Mouse (Mus musculus): ENCODE measurements around the gene Unc119.

Unc119 gene

GRCm38 (mm10) chr11:78343381-78344327, at the start of gene Unc119:
Unc119 (plus strand) TSS chr11:78343482.
- DNase-seq (ENCODE audit: low read depth, low spot score): peak; percentile 84

GRCm38 (mm10) chr11:78294585-78294984, 48.7 kb upstream of the Unc119 start:
- DNase-seq (ENCODE audit: low read depth, low spot score): no peak

- no peak for DNase-seq (ENCODE audit: low read depth, low spot score)
These were observed 42.4 kb upstream of the Unc119 start for GRCm38 (mm10) chr11:78300917-78301316.

- peak; percentile 95 for DNase-seq (ENCODE audit: low read depth, low spot score)
These were observed 41.8 kb upstream of the Unc119 start, which contains the start of gene Spag5 for GRCm38 (mm10) chr11:78301357-78302084. Spag5 (plus strand) TSS chr11:78301529.

GRCm38 (mm10) chr11:78305272-78305671, 38.0 kb upstream of the Unc119 start:
- DNase-seq (ENCODE audit: low read depth, low spot score): no peak

GRCm38 (mm10) chr11:78310861-78311511, 32.3 kb upstream of the Unc119 start:
- DNase-seq (ENCODE audit: low read depth, low spot score): no peak

- DNase-seq (ENCODE audit: low read depth, low spot score): no peak
These were observed 29.6 kb upstream of the Unc119 start for GRCm38 (mm10) chr11:78313662-78314061.

GRCm38 (mm10) chr11:78318411-78318810, 24.9 kb upstream of the Unc119 start:
- DNase-seq (ENCODE audit: low read depth, low spot score): no peak

- DNase-seq (ENCODE audit: low read depth, low spot score): no peak
These were observed 21.0 kb upstream of the Unc119 start for GRCm38 (mm10) chr11:78322076-78322831.

GRCm38 (mm10) chr11:78322860-78323259, 20.4 kb upstream of the Unc119 start, which contains the start of gene Aldoc:
Aldoc (plus strand) TSS chr11:78322968.
- DNase-seq (ENCODE audit: low read depth, low spot score): peak; percentile 92

- no peak for DNase-seq (ENCODE audit: low read depth, low spot score)
These were observed 19.1 kb upstream of the Unc119 start for GRCm38 (mm10) chr11:78324000-78324785.

- DNase-seq (ENCODE audit: low read depth, low spot score): no peak
These were observed 18.3 kb upstream of the Unc119 start for GRCm38 (mm10) chr11:78324965-78325364.

- no peak for DNase-seq (ENCODE audit: low read depth, low spot score)
These were observed 16.1 kb upstream of the Unc119 start for GRCm38 (mm10) chr11:78327215-78327614.

GRCm38 (mm10) chr11:78327634-78328511, 15.4 kb upstream of the Unc119 start, which contains the start of gene Pigs:
Pigs (plus strand) TSS chr11:78328415.
- DNase-seq (ENCODE audit: low read depth, low spot score): peak; percentile 97

GRCm38 (mm10) chr11:78328512-78329056, 14.7 kb upstream of the Unc119 start:
- no peak for DNase-seq (ENCODE audit: low read depth, low spot score)

GRCm38 (mm10) chr11:78332676-78333075, 10.6 kb upstream of the Unc119 start:
- DNase-seq (ENCODE audit: low read depth, low spot score): no peak

GRCm38 (mm10) chr11:78333992-78334391, 9.3 kb upstream of the Unc119 start:
- no peak for DNase-seq (ENCODE audit: low read depth, low spot score)

- no peak for DNase-seq (ENCODE audit: low read depth, low spot score)
These were observed 6.2 kb upstream of the Unc119 start for GRCm38 (mm10) chr11:78337040-78337439.

GRCm38 (mm10) chr11:78341702-78342101, 1.6 kb upstream of the Unc119 start:
- no peak for DNase-seq (ENCODE audit: low read depth, low spot score)
